Mouse (Mus musculus): ENCODE measurements around the gene Dohh.

Gene Dohh

GRCm38 (mm10) chr10:81384605-81384982 lies 366 bp downstream of the Dohh start:
- no peak for DNase-seq (ENCODE audit: low spot score)

- DNase-seq (ENCODE audit: low spot score) = no peak
Observed at GRCm38 (mm10) chr10:81385603-81386306, 1.5 kb downstream of the Dohh start.

DNA sequence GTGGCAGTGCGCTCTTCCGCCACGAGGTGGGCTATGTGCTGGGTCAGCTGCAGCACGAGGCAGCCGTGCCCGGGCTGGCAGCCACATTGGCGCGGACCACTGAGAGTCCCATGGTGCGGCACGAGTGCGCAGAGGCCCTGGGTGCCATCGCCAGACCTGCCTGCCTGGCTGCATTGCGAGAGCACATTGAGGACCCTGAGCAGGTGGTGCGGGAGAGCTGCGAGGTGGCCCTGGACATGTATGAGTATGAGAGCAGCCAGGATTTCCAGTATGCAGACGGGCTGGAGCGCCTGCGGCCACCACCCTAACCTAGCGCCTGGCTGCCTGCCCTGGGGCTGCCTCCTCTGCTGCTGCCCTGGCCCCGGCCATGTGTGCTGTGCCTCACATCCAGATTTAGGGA lies 3.5 kb downstream of the Dohh start:
- no peak for DNase-seq (ENCODE audit: low spot score)

DNA sequence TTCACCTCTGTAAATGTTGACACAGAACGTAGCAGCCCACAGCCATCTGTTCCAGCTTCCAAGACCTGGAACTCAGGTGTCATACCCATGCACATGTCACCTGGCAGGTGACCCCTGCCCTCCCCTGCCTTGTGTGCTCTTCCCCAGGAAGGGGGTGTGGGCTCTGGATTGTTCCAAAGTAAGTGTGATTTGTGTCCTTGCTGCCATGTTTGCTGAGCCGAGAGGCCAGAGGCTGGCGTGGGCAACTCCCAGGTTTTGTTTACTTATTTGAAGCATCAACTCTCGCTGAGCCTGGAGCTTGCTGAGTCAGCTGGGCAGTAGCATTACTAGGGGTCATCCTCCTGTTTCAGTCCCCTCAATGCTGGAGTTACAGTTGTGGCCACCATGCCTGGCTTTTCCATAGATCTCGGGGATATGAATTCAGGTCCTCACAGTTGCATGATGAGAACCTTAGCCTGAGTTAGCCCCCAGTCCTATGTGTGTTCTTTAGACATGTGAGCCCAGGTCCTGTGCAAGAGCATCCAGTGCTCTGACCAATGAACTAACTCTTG lies 4.4 kb downstream of the Dohh start, which contains the start of gene Gm48552:
Gene Gm48552, plus strand, starts transcription at position 501 of the 551 bp plus-strand sequence.
- no peak for DNase-seq (ENCODE audit: low spot score)

GRCm38 (mm10) chr10:81389373-81389772 lies 5.1 kb downstream of the Dohh start:
- DNase-seq (ENCODE audit: low spot score) = no peak

GRCm38 (mm10) chr10:81389801-81390677 lies 5.8 kb downstream of the Dohh start:
- DNase-seq (ENCODE audit: low spot score) = peak; percentile 73

DNA sequence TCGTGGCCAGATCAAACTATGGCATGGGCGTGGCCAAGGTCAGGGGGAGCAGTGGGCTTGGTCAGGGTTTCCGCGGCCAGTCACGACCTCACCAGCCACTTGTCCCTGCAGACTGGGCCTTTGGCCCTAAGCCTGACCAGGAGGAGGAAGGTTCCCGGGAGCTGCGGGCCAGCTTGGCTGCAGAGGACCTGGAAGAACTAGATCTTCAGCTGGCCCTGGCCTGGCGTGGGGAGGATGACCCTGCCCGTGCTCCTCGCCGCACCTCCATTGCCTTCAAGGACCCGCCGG lies 6.4 kb downstream of the Dohh start:
- no peak for DNase-seq (ENCODE audit: low spot score)

- DNase-seq (ENCODE audit: low spot score) = no peak
Observed at GRCm38 (mm10) chr10:81392270-81392669, 8.0 kb downstream of the Dohh start.

DNA sequence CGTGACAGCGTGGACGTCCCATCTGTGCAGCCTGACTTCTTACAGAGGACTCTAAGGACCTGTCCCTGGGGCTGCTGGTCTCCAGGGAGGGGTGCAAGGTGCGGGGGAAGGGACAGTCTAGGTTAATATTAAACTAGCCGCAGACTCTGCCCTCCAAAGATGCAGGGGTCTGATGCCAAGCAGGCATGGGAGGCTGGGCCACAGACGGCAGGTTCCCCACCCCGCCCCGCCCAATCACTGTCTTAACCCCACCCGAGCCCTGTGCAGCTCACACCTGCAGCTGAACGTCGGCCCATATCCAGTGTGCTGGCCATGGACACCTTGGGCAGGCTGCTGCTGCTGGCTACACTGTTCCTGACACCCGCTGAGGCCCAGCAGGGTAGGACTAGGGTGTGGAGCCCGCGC lies 8.6 kb downstream of the Dohh start, which contains the start of gene Smim24:
Gene Smim24, plus strand, starts transcription at position 271 of the 405 bp plus-strand sequence.
- no peak for DNase-seq (ENCODE audit: low spot score)

GRCm38 (mm10) chr10:81393456-81394063 lies 9.3 kb downstream of the Dohh start:
- no peak for DNase-seq (ENCODE audit: low spot score)

DNA sequence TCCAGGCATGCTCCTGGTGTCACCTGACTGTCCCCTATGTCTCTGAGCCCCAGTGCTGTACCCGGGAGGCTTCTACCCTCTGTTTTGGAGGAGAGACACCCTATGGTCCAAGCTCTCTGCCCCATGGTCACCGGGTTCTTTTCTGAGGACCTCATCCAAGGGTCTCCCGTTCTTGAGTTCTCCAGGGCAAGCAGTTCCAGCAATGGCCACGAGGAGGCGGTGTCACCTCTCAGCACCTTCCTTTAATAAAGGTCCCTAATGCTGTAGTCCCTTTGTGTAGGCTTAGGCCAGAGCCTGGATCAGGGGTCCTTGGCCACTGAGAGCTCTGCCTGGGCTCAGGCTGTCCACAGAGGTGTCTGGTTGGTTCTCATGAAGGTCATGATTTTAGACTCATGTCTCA lies 10.9 kb downstream of the Dohh start:
- DNase-seq (ENCODE audit: low spot score) = peak; percentile 67

DNA sequence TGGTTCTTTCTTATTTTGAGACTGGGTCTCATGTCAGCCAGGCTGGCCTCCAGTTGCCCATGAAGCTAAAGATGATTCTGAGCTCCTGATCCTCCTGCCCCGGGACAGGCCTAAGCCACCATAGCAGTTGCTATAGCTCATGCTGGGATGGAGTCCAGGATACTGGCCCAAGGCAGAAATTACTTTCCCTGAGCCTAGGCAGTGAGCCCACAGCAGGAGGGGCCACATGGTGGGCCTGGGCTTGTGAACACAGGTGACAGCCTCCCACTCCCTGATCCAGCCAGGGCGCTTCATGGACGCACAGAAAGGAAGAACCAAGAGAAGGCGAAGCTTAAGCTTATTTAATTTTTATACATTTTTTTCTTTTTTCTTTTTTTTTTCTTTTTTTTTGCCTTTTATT lies 11.6 kb downstream of the Dohh start:
- DNase-seq (ENCODE audit: low spot score) = no peak

GRCm38 (mm10) chr10:81396749-81397148 lies 12.5 kb downstream of the Dohh start:
- no peak for DNase-seq (ENCODE audit: low spot score)

- no peak for DNase-seq (ENCODE audit: low spot score)
Observed at GRCm38 (mm10) chr10:81399296-81399695, 15.1 kb downstream of the Dohh start.

DNA sequence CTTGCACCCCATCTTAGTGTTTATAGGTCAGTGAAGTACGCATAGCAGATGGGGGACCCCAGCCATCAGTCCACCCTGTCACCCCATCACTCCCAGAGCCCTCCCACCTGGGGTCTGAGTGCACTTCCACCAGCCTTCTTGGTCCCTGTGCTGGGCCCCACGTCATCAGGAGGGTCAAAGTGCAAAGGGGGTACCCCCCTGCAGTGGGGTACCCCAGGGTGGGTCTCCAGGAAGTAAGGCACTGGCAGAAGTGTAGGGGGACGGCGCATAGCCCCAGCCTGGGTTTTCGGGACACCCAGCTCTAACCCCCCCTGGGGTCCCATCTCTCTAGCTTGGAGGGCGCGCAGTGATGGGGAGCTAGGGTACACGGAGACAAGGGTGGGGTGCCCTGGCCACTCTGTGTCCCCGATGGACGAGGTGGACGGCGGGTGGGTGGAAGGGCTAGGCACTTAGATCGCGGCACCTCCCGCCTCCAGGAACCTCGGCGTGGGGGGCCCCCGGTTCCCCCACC lies 15.6 kb downstream of the Dohh start:
- no peak for DNase-seq (ENCODE audit: low spot score)

GRCm38 (mm10) chr10:81400371-81401204 lies 16.4 kb downstream of the Dohh start:
- no peak for DNase-seq (ENCODE audit: low spot score)

DNA sequence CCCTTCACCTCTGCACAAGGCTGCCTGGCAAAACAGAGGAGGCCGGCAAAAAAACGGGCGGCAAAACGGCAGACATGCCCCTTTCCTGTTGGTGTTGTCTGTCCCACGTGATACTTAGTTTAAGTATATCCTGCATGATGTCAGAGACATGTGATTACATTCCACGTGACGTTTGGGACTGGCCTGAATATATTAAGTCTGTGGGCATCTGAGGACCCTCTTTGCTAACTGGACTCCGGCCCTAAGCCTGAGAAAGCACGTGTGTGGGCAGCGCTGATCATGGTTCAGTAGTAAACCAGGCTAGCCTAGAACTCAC lies 16.9 kb downstream of the Dohh start:
- no peak for DNase-seq (ENCODE audit: low spot score)

GRCm38 (mm10) chr10:81401521-81402226 lies 17.4 kb downstream of the Dohh start:
- no peak for DNase-seq (ENCODE audit: low spot score)

DNA sequence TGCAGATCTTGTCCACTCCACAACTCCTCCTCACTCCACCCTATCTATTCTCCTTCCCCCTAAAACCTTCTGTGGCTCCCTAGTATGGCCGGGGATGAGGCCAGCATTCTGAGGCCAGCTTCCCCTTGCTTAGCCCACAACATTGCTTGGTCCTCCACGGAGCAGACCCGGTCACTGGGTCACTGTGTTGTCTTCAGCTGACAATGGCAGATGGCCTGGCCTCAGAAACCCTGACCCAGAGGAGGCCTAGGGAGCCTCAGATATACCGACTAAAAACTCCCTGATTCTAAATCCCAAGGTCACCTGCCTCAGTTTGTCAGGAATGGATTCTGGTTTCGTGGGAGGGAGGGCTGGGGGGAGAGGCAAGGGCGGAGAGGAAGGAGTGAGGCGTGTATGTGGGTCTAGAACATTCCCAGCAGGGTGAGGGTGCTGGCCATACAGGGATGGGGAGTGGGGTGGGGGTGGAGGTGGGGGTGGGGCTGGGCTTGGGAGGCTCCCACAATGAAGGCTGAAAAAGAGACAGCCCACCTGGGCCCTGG lies 18.1 kb downstream of the Dohh start:
- no peak for DNase-seq (ENCODE audit: low spot score)

- no peak for DNase-seq (ENCODE audit: low spot score)
Observed at GRCm38 (mm10) chr10:81403511-81403910, 19.3 kb downstream of the Dohh start.

- DNase-seq (ENCODE audit: low spot score) = no peak
Observed at GRCm38 (mm10) chr10:81404082-81404481, 19.9 kb downstream of the Dohh start.
